Mouse (Mus musculus) inflammation-experienced regulatory T-cells, adult 6 months (primary cell): ENCODE data around the gene Slc8a3. TPM values are rescaled to one million over a fixed set of nuclear protein-coding genes. Genes with fewer than 3 reads are reported as not detected.
"Not testable (repeated sequence)": the region's sequence is repeated elsewhere in the genome, so short reads cannot be mapped to it uniquely, and the experiment has no call there.

Experiments used
- ATAC-seq: one replicate; pipeline ENCODE4 v1.8.0; 2017
- polyA plus RNA-seq, 3 experiments: library from polyadenylated mRNA; unstranded; fragments of 100-300 nt; shearing (Covaris generic); gene quantifications; one replicate each; pipeline ENCODE4 v1.2.1; 2017

Slc8a3 gene
- polyA plus RNA-seq, result not detected

DNA sequence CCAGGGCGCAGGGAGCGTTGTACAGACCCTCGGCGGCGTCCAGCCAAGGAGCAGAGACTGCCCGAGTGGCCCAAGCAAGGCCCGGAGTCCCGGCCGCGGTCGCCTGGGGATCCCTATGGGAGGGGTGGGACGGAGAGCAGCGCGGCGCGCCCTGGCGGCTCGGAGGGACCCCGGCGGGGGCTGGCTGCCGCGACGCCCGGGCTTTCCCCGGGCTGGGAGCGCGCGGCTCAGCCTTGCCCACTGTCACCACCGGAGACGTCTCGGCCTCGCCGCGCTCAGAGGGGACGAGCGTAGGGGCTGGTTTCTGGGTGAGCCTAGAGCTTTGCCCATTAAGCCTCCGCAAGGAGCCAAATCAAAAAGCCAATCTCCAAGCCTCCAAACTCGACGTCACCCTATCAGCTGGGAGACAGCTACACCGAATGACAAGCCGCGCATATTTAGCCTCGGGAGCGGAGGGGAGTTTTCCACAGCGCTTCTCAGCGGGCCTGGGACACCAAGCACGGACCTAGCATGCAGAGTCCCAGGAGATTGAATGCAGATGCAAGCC, at the start of gene Slc8a3:
Gene Slc8a3, minus strand, starts transcription at position 306 of the 547 bp plus-strand sequence.
- ATAC-seq, result no peak

DNA sequence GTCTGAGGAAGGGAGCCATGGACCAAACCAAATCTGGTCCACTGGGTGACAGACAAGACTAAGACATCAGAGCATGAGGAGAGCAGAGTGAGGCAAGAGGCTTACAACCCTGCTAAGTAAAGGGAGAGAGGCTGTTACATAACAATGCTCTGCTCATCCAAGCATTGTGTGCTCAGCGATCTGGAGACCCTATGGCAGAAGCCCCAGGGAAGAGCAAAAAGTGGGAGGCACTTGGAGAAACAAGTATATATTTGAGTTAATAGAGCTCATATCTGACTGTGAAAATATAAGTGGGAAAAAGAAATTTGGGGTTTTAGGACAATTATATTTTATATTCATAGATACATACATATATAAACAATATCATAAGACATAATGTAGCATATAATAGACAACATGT, 46.4 kb upstream of the Slc8a3 start, which contains the start of gene Gm4787:
Gene Gm4787, minus strand, starts transcription at position 101 of the 400 bp plus-strand sequence.
- ATAC-seq, result not testable (repeated sequence)

DNA sequence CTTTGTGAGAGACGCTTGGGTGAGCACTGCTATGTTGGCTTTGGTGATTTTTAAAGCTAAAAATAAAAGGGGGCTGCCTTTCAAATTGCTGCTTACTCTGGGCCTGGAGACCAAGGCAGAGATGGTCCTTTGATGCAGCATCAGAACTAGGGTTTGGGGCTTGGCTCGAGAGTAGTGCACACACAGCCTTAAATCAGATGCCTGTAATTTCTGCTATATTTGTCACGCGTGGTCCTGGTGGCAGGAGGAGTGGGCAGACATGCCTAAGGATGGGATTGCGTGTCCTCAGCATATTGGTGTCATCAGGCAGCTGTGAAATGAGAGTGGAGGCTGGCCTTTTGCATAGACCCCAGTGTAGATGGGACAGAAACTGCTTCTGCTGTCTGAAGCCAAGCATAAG, 861 bp upstream of the Slc8a3 start:
- ATAC-seq, result no peak

DNA sequence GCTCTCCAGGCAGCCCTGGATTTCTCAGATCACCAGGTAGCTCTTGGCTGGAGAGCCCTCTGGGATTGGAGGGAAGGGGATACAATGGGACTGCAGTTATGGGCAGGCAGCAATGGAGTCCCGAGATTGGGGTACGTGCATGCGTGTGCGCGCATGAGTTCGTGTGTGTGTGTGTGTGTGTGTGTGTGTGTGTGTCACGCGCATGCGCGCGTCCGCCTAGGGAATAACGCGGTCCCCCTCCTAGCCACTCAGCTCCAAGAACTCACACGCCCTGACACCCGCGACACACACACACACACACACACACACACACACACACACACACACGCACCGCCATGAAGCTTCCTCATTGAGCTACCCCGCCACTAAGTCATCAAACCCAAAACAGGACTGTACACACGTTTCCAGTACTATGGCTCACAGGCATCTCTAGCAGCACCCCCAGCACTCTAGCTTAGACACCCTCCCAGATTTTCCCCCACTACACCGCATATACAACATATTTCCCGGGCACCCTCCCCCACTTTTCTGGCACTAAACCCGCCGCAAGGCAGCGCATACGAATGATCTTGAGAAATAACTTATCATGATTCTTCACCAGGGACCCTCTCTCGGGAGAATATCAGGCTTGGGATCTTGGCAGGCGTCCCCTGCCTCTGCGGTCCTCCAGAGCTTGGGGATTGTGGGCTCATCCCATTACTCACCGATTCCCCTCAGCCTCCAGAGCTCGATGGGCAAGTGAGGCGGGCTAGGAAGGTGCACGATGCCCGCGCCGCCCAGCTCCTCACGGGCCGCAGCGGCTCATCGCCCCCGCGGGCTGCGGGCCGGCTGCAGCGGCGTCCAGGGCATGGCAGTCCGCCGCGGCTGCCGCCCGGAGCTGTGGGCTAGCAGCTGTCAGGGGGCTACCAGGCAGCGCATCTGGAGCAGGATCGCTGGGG, 774 bp downstream of the Slc8a3 start:
- ATAC-seq, result no peak

- ATAC-seq, result no peak
These were observed 1.8 kb downstream of the Slc8a3 start for GRCm38 (mm10) chr12:81331046-81331638.

GRCm38 (mm10) chr12:81324991-81325390, 8.0 kb downstream of the Slc8a3 start:
- ATAC-seq, result no peak

GRCm38 (mm10) chr12:81324116-81324515, 8.9 kb downstream of the Slc8a3 start:
- ATAC-seq, result no peak

- no peak for ATAC-seq
These were observed 12.0 kb downstream of the Slc8a3 start for GRCm38 (mm10) chr12:81321021-81321420.

DNA sequence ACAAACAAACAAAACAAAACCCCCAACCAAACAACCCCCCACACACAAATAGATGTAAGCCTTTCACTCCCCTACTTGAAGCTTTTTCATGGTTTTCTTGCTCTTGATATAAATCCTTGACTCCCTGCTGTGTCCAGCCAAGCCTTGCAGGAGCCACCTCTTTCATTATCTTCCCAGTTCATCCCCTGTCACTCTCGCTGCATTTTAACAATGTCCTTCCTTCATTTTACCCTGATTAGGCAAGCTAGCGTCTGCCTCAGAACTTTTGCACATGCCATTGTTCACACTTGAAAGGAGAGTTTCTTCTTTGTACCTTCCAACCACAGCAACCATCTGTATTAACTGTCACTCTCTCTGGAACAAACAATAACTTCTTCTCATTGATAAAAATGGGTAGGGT, 15.2 kb downstream of the Slc8a3 start:
- no peak for ATAC-seq

- ATAC-seq, result no peak
These were observed 17.0 kb downstream of the Slc8a3 start for GRCm38 (mm10) chr12:81315953-81316352.

GRCm38 (mm10) chr12:81303626-81304025, 29.4 kb downstream of the Slc8a3 start:
- no peak for ATAC-seq

DNA sequence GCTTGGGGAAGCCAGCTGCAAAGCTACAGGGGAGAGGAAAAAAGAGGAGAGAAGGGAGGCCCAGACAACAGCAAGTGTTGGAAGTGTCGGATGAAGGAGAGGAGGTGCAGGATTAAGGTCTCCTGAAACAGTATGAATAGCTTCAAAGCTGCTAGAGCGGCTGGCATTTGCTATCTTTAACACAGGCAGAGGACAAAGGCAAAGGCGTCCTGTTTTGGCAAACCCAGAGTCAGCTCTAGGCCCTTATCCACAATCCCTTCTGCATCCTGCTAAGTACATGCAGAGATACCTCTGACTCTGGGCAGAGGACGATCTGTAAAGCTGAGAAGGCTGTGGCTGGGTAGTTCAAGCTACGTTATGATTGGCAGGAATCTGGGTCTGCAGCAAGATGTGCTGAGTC, 38.4 kb downstream of the Slc8a3 start:
- ATAC-seq, result no peak

GRCm38 (mm10) chr12:81278031-81278430, 54.9 kb downstream of the Slc8a3 start:
- ATAC-seq, result no peak

GRCm38 (mm10) chr12:81274616-81275015, 58.4 kb downstream of the Slc8a3 start:
- no peak for ATAC-seq

DNA sequence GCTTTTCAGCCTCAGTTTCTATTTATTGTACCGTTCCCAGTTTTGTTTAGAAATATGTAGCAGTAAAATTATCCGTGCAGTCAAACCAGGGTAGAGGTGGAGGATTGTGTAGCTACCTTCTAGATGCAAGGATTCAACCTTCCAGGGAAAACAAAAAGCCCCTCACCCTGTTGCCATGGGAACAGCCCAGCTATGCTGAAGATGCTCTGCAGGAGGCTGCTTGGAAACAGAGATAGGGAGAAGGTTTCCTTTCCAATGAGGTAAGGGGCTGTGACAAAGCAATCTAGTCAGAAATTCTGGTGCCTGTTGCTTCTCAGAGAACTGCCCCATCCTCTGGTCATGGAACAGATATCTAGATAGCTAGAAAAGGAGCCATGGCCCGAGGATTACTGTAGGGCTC, 59.6 kb downstream of the Slc8a3 start:
- ATAC-seq, result no peak

DNA sequence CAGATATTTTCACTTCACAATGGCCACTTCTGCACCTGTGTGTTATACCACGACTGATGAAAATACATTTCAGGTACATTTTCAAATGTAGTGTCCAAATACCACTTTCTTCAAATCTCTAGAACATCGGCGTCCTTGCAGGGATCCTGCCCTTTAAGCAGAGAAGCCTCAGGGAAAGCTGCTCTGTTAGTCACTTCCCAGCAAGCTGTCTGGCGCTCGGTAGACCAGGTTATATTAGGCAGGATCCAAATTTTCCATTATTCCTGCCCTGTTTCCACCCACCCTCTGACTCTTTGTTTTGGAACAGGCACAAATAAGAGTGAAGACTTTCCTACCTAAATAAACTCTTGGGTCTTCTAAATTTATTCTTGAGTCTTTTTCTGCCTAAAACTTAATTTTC, 63.7 kb downstream of the Slc8a3 start:
- ATAC-seq, result no peak

DNA sequence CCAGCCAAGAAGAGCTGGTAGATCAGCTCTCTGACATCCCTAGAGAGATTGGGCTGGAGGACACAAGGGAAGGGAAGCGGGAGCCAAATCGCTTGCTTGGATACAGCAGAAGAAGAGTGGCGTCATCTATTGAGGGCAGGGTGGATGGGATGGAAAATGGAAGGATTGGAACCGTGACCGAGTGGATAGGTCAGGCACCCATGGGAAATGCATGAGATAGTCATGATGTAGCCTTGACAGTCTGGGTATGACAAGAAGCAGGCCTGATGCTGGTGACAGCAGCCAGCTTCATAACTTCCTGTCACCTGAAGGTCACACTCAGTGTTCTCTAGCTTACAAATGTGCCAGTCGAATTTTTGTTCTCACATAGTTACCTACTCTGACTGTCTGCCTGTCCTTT, 70.2 kb downstream of the Slc8a3 start:
- no peak for ATAC-seq

GRCm38 (mm10) chr12:81258215-81258614, 74.8 kb downstream of the Slc8a3 start:
- no peak for ATAC-seq

GRCm38 (mm10) chr12:81245411-81245810, 87.6 kb downstream of the Slc8a3 start:
- ATAC-seq, result no peak

DNA sequence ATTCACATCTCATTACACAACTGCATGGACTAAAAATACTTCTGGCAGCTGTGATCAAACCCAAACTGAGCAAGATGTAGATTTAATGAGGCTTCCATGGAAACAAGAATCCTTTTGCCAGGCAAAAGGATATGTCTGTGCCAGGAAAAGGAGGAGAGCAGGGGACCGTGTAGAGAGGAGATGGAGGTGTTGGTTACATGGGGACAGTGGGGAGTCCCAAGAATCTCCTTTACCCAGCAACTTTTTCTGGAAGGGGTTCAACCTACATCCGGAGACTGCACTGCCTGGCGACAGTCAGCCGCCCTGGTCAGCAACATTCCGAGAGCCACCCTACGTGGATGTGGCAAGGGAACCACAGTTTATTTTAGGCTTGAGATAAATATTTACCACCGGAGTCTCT, 88.0 kb downstream of the Slc8a3 start:
- no peak for ATAC-seq

DNA sequence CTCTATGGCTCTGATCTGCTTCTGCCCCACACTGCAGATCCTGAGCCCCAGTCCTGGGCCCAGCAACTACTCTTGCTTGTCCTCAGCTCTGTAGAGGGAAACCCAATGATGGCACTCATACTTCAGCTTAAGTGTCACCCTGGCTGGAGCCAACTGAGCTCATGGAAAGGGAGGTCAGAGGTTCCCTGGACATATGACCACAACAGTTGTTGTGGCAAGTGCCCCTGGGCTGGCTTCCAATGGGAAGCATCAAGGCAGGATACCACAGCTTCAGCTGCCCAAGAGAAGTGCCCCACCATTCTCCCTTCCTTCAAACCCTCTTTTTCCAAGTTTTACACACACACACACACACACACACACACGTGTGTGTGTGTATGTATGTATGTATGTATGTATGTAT, 88.5 kb downstream of the Slc8a3 start:
- no peak for ATAC-seq

GRCm38 (mm10) chr12:81241676-81242075, 91.3 kb downstream of the Slc8a3 start:
- ATAC-seq, result no peak

DNA sequence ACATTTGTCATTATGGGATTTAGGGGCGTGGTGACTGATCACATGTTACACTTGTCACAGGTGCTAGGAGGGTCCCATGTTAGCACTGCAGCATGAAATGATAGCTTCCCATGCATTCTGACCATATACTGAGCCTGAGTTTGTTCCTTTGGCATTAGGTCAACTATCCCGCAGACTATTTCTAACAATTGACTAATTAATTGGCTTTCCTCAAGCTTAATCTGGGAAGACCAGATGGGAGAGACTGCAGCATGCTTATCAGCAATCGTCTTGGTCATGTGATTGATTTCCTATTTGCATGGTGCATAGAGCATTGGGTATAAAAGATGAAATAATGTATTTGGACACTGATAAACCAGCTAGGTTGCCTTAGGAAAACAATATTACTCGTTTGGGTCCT, 91.9 kb downstream of the Slc8a3 start:
- ATAC-seq, result no peak

GRCm38 (mm10) chr12:81237158-81237557, 95.8 kb downstream of the Slc8a3 start:
- no peak for ATAC-seq
